Mouse (Mus musculus) adrenal gland, postnatal 14 days (tissue): ENCODE data around the gene Huwe1. TPM values are rescaled to one million over a fixed set of nuclear protein-coding genes. Genes with fewer than 3 reads are reported as not detected.

Source experiments
- DNase-seq: peaks from one replicate; pipeline ENCODE4 v3.0.0; 2021; ENCODE audit warnings: mixed read lengths
- long read RNA-seq, 2 experiments: library from polyadenylated mRNA; stranded (forward); transcript quantifications; one replicate each; pipeline ENCODE4 v2.0.0; 2021
- total RNA-seq: library from RNA; stranded (reverse); gene quantifications from 2 replicates; pipeline ENCODE4 v1.2.3, GENCODE M21; 2021

Gene Huwe1
- 193 and 209 TPM in 2 replicates for total RNA-seq
- long read RNA-seq, experiment 1, partial matches to known transcripts = 10 of 11 reads
- long read RNA-seq, experiment 1, other reads (novel, unspliced or antisense) = 1 of 11 reads
- long read RNA-seq, experiment 2, partial matches to known transcripts = 15 of 18 reads
- long read RNA-seq, experiment 2, other reads (novel, unspliced or antisense) = 3 of 18 reads

- peak; percentile 75 for DNase-seq
These were observed at the start of gene Huwe1 for GRCm38 (mm10) chrX:151800701-151801511. Gene Huwe1 (plus strand): TSS chrX:151800807.

DNA sequence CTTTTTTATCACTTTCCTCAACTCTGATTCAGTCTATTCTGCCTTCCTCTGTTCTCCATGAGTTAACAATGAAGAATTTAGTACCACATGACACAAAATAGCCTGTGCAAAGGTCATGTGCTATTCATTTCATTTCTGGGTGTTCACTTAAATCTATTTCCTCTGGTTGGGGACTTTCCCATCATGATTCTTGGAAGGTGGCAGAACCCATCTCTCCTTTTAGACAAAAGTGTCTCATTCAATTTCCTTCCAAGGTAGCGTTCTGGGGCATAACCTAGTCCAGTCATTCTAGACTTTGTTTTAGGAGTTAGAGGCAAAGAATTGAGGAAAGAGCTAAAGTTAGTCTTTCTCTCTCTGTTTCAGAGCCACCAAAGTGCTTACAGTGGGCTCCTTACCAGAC lies 20.3 kb upstream of the Huwe1 start:
- DNase-seq = no peak

GRCm38 (mm10) chrX:151782939-151783338 lies 17.7 kb upstream of the Huwe1 start:
- DNase-seq = peak; percentile 11

DNA sequence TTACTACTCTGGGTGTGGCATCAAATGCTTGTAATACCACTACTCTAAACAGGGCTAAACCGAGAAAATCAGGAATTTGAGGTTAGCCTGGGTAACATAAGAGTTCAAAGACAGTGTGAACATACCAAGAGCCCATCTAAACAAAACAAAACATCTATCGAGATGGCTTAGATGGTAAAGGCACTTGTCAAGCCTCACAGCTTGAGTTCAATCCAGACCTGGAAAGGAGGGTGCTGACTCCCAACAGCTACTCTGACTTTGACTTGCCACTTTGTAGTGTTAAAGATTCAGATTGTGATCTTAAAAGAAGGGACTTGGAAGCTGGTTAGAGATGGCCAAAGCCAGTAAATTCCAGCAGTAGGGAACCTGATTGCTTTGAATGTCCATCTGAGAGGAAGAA lies 7.8 kb upstream of the Huwe1 start:
- DNase-seq = no peak

DNA sequence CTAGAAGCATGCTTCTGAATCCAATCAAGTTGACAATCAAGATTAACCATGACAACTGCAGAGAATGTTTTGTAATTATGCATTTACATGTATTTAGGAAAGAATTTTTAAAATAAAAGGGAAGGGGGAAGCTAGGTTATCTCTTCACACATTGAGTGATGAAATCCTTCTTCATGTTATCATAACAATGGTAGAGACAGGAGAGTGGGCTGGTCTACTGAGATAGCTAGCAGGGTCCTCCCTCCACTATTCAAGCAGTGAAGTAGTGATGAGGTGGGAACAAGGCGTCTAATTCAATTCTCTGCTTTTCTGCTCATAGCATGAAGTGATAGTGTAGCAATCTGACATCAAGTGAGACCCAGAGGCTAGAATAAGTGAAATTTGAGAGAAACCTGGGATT lies 2.6 kb upstream of the Huwe1 start:
- no peak for DNase-seq

DNA sequence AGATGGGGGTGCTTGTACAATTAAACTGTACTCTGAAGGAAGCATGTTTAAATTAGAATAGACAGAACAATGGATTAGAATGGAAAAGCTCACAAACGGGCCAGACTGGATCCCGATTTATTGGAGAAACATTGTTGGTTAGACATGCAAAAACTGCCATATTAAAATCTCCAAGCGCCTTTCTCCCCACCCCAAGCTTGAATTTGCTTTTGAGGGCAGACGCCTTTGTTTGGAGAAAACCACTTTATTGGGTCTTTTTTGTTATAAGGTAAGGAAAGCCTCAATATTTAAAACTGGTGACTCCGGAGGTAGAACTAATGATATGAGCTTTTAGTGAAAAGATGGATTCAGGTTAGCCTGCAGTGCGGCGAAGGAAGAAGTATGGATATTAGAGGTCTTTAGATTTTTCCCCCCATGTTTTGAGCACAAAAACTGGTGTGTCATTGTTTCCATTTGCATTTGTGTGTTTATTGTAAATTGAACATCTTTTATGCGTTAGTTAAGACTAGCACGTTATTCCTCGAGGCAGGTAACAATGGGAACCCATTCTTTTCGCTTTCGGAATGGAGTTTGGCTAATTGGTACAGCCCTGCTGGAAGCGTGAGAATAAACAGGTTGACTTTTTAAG lies 1.8 kb downstream of the Huwe1 start:
- peak; percentile 6 for DNase-seq

DNA sequence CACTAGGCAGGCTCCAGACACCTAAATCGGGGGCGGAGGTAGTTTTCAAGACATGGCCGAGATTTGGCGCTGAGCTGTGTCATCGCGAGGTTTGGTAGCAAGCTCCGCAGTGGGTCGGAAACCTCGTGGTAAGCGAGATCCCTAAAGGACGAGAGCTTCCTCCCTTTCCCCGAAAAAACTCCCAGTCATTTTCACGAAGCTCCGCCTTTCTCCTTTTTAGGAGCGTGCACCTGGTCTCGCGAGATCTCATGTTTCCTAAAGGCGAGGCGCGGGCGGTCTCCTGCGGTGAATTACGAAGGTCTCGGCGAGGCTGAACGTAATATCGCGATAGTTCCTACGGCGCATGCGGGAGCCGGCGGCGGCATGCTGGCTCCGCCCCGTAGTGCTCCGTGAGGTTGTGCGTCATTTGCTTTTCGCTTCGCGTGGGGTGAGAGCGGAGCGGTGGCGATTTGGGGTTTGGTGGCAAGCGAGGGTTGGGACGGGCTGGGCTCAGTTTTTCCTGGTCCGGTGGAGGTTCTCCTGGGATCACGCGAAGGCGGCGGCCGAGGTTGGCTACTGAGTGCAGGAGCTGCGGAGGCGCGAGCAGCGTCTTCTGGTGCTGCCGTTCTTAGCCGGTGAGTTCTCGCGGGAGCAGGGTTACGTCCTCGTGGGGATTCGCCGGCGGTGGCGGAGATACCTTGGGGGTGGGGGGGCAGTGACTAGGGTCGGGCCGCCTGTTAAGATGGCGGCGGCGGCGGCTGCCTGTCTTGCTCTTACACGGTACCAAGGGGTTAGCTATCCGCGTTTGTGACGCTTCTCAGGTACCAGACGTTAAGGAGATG lies 2.6 kb downstream of the Huwe1 start:
- peak; percentile 95 for DNase-seq

DNA sequence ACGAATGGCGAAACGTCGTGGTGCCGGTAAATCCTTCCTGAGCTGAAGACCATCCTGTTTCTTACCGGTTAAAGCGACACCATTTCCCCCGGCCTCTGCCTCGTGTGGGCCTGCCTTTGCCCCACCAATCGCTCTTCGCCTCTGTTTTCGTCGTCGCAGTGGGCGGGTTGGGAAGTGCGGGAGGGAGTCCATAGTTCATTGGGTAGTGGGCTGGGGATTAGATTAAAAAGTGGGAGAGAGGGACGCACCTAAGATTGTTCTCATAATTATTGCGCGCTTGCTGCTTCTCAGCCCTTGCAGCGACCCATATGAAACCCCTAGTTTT lies 3.1 kb downstream of the Huwe1 start:
- peak; percentile 80 for DNase-seq

GRCm38 (mm10) chrX:151804388-151804787 lies 3.8 kb downstream of the Huwe1 start:
- DNase-seq = peak; percentile 7

GRCm38 (mm10) chrX:151811481-151811880 lies 10.9 kb downstream of the Huwe1 start:
- no peak for DNase-seq

GRCm38 (mm10) chrX:151813656-151814055 lies 13.0 kb downstream of the Huwe1 start:
- DNase-seq = no peak

DNA sequence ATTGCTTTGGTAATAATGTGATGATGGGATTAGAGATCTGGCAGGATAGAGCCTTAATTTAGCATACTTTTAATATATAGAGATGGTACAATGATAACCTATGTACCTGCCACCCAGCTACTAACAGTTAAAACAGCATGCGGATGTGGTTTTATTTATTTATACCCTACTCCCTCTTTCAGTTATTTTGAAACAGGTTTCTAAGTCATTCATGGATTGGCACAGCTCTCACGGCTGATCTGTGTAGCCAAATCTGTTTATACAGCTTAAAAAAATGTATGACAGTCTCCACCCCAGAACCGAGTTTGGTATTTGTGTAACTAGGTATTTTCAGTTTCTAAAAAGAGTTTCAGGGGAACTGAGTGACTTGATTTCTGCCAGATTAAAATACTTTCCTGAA lies 17.1 kb downstream of the Huwe1 start:
- no peak for DNase-seq

GRCm38 (mm10) chrX:151828971-151829370 lies 28.4 kb downstream of the Huwe1 start:
- DNase-seq = no peak

GRCm38 (mm10) chrX:151831260-151831659 lies 30.7 kb downstream of the Huwe1 start:
- DNase-seq = no peak

DNA sequence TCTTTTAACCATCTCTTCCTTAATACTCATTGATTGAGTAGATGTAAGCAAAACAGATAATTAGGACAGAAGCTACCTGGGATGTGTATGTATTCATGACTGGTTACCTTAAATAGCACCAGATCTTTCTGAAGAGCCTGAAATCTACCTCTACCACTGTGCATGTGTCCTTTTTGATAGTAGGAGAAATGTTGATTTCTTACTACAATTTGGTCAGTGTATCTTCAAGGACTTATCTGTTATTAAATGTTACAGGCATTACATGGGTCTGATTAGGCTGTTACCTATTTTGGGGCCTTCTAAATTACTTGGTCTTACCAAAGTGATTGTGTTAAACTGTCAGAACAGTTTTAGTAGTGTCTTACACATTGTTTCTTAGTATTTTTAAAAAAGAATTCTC lies 32.4 kb downstream of the Huwe1 start:
- no peak for DNase-seq

- no peak for DNase-seq
These were observed 58.8 kb downstream of the Huwe1 start for GRCm38 (mm10) chrX:151859436-151859835.

DNA sequence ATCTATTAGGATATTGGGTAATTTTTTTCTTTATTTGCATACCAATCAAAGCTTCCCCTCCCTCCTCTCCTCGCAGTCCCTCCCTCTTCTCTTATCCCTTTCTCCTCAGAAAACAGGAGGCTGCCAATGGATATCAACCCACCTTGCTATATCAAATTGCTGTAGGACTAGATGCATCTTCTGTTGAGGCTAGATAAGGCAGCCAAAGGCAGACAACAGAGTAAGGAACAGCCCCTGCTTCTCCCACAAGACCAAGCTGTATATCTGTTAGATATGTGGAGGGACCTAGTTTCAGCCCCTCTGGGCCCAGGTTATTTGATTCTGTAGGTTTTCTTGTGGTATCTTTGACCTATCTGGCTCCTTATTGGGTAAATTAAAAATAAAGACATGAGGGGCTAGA lies 110.1 kb downstream of the Huwe1 start:
- no peak for DNase-seq

- no peak for DNase-seq
These were observed 111.7 kb downstream of the Huwe1 start for GRCm38 (mm10) chrX:151912267-151912666.

GRCm38 (mm10) chrX:151929390-151929789 lies 128.8 kb downstream of the Huwe1 start:
- no peak for DNase-seq

DNA sequence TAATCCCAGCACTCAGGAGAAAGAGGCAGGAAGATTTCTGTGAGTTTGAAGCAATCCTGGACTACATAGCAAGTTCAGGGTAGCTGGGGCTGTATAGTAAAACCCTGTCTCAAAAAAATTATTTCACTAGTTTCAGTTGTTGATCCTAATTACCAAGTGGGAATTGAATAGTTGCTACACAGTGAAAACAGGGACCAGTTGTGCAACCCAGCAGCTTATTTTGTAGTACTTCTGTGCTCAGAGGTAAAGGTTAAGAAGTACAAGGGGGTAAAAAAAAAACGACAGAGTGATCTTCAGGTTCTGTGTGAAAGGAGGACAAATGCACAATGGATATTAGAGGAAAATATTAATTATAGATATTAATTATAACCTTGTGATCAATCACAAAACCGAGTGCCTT lies 138.2 kb downstream of the Huwe1 start:
- DNase-seq = no peak

DNA sequence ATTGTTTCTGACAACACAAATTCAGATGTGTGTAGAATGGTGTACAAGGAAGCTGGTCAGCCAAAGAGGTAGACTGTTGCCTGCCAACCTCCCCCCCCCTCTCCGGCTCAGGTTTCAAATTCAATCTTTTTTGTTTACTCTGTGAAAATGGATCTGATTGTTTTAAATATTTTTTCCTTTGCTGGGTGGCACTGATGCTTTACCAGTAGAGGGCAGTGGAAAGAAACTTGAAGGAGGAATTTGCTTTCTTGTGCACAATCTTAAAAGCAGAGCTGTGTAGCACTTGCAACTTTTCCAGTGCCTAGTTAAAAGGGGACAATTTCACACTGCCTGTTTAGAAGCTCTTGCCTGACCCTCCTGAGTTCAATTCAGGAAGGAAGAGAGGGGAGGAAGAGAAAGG lies 146.4 kb downstream of the Huwe1 start:
- DNase-seq = no peak

GRCm38 (mm10) chrX:151947781-151948180 lies 147.2 kb downstream of the Huwe1 start:
- DNase-seq = no peak

- no peak for DNase-seq
These were observed 149.6 kb downstream of the Huwe1 start for GRCm38 (mm10) chrX:151950231-151950630.
